Mouse (Mus musculus): ENCODE results near the gene Pde6b. TPM values are rescaled to one million over a fixed set of nuclear protein-coding genes. Genes with fewer than 3 reads are reported as not detected.

Pde6b gene
- total RNA-seq, 2 experiments from 2014 or later, result 0.25 TPM; not detected in 1

DNA sequence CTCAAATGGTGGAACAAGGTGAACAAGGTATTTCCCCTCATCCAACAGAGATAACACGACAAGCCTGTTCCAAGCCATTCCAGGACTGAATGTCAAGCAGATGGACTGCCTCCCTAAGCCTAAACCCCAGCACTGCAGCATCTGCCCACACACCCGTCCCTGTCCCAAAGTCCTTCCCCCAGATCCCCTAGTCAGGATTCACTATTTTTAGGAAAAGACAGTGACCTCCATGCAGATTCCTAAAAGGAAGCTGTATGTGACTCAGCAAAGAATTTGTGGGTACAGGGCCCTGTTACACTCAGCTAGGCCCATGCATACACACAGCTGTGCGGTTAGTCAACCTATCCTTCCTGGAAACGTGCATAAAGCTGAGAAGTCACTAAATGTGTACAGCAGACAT lies 1.7 kb upstream of the Pde6b start:
- DNase-seq (ENCODE audit: low spot score in 2 of 2), result no peak

DNA sequence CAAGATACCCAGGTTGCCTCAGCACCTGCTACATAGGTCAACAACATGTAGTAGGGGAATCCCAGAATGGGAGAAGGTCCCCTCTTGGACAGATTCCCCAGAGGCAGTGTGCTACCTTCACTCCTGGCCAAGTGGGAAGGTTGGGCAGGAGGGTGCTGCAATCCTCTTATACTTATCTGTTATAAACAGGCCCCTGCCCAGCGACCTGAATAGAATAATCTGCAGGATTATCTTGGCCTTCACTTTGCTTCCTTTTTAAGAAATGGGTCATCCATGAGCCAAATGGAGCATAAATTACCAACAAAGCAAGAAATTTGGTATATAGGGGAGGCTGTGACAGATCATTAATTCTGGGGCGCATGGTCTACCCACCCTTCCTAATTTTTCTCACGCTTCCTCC lies 1.6 kb downstream of the Pde6b start:
- DNase-seq (ENCODE audit: low spot score in 2 of 2), result no peak

DNA sequence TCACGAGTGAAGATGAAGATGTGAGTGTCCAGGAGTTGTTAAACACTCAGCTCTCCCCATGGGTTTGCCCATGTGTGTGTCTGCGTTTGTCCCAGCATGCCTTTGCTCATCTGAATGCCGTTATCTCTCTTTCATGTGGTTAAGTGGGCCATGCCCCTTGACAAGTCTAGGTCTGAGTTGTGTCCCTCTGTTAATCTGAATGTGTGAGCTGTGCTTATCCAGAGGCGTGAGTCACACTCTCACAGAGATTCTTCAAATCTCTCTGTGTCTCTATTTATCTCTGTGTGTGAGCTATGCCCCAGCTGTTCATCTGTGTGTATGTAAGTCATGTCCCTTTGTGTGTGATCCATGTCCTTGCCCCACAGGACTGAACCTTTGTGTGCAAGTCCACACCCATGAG lies 15.3 kb downstream of the Pde6b start:
- no peak for DNase-seq (ENCODE audit: low spot score in 2 of 2)

DNA sequence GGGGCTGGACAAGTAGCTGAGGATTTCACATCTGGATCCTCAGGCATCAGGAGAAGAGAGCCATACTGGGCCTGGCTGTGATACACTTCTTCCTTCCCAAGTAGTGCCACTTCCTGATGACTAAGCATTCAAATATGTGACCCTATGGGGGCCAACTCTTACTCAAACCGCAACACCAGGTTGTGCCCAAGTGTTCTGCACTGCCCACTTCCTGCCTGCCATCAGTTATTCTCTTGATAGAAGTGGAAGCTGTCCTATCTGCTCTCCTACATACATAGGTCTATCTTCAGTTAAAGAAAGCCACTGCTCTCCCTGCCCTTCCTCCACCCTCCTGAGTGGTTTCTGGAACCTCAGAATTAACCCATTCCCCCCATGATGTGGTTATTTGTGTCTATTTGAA lies 17.3 kb downstream of the Pde6b start:
- DNase-seq (ENCODE audit: low spot score in 2 of 2), result no peak

DNA sequence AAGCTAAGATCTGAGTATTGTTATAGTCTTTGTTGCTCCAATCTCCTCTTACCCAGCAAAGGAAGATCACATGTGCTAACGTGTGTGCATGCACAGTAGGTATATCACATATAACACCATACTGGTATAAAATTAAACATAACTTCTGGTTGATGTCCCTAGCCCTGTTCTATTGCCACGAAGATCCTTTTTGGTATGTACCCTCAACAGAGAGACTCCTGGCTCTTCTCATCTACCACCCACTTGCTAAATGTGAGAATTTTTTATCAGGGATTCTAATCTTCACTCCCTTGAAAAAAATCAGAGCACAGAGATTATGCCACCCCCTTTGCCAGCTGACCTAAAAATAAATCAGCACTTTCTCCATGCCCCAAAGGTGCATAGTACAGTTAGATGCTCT lies 18.8 kb downstream of the Pde6b start:
- DNase-seq (ENCODE audit: low spot score in 2 of 2), result no peak

DNA sequence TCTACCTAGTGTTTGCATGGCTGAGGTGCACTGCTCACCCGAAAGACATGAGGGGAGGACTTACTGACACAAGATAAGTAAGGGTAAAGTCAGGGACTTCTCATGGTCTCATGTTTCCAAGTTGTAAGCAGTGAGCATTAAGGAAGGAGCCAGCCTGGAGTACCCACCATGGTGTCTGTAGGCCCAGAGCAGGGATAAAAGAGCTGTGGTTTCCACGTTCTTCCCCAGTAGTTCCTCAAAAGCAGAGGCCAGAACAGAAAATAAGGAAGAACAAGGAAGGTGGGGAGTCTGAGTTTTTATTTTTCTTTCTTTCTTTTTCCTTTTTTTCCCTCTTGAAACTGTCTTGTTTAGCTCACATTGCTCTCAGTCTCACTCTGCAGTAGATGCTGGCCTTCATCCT lies 26.5 kb downstream of the Pde6b start:
- DNase-seq (ENCODE audit: low spot score in 2 of 2), result no peak

DNA sequence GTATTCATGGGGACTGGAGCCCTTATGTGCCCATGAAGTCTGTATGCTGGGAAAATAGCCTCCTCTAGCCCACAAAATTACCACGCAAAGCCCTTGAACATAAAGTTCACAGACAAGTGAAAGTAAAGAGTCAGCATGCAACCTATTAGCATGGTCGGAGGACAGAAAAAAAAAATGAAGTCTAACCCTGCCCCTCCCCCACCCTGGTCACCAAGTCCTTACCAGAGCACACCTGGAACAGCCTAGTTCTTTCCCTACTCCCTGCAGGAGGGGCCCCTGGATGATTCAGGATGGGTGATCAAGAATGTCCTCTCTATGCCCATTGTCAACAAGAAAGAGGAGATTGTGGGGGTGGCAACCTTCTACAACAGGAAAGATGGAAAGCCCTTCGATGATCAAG lies 34.5 kb downstream of the Pde6b start:
- no peak for DNase-seq (ENCODE audit: low spot score in 2 of 2)

DNA sequence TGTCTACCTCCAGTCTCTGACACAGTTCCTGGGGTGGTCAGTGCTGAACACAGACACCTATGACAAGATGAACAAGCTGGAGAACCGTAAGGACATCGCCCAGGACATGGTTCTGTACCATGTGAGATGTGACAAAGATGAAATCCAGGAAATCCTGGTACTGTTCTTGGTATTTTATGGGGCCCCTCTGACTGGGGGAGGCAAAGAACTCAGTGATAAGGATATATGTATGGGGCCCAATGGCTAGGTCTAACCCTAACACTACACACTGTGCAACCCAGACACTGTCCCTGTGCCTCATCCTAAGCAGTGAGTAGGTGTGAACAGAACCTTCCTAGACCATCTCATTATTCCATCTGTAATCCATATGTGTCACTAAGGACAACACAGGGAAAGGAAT lies 35.2 kb downstream of the Pde6b start:
- DNase-seq (ENCODE audit: low spot score in 2 of 2), result no peak

DNA sequence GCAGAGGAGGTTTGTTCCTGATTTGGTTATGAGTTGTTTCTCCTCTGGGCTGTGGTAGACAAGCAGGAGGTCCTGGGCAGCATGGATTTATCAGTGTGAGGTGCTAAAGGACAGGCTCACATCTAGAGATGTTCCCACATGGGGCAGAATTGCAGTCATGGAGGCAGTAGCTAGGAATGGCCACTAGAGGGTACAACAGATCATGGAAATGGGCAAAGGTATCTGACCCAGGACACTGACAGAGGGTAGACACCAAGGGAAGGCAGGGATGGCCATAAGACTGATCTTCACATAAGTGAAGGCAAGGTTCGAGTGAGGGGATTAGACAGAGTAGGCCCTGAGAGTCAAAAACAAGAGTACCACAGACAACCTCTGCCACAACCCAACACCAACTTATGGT lies 39.0 kb downstream of the Pde6b start:
- peak; percentile 51 to 64 for DNase-seq (ENCODE audit: low spot score in 2 of 2)

DNA sequence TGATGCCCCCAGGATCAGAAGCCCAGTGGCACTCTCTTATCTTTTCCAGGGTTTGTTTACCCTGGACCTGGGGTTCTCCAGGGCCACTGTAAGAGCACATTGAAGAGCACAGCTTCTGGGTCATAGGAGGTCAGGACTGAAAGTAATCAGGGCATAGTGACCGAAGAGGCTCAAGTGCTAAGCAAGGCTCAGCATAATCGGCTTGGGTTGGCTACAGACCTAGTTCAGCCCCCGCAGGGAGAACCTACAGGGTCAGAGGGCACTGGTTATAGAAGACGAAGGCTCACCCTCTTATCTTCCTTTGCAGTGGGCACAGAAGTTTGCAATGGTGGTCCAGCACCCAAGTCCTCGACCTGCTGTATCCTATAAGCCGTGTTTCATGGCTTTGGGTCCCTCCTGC lies 43.0 kb downstream of the Pde6b start:
- DNase-seq (ENCODE audit: low spot score in 2 of 2), result no peak

DNA sequence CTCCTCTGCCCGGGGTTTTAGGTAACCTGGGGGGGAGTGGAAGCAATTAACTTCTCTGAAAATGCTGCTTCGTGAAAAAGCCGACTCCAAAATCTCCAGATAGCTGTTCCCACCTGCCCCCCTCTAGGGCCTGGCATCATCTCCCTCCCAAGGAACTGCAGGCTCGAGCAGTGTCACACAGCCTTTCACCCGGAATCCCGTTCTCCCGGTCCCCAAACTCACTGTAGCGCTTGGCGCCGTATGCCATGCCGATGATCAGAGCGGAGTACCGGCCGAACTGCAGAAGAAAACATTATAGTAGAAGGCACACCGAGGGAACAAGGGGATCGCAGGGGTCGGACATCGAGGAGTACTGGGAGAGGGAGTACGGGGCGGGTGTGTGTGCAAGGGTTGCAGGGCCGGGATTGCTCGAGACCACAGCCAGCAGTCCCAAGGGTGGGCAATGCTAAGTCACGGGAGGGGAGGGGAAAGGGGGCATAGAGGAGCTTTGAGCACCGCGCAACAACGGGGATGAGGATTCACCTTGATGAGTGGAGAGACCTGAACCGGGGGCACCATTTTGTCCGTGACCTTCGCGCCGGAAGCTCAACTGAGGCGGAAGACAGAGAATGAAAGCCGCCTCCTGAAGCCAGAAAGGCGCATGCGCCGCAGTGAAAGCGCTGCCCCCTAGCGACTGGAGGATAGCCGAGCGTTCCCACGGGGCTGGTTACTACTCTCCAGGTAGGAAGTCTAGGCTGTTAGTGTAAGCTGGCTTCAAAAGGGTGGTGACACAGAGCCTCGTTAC lies 45.8 kb downstream of the Pde6b start, which contains the start of gene Atp5k:
TSS of gene Atp5k (minus strand) at position 645 of the 784 bp plus-strand sequence.
- peak; percentile 94 to 96 for DNase-seq (ENCODE audit: low spot score in 2 of 2)

DNA sequence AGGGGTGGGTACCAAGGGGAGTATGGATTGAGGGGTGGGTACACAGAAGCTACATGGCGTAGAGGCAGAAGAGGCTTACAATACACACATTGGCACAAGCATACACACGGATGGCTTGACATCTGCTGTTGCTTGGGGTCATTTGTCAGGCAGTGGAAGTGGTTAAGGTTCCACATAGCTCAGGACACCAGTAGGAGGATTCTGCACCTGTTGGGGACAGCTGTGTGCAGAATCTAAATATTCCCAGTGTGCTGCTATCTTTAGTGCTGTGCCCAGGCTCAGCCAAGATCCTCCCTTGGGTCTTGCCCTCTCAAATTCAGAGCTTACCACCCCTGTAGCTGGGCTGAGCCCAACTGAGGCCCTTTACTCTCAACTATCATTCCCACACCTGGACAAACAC lies 47.9 kb downstream of the Pde6b start:
- DNase-seq (ENCODE audit: low spot score in 2 of 2), result no peak

DNA sequence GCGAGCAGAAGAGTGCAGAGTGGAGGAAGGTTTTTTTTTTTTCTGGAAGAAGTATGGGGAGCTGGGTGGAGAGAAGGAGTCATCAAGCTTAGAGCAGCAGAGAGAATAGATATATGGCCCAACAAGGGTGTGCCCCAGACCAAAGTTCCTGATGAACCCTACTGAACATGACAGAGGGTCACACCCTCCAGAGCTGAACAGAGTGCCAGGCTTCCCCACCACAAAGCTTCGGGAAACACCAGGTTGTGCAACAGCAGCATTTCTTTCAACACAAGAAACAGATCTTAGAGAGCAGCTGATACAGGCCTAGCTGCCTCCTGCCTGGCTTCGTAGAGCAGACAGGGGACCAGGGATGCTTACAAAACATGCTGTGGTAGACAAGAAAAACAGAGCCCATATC lies 58.8 kb downstream of the Pde6b start:
- no peak for DNase-seq (ENCODE audit: low spot score in 2 of 2)

DNA sequence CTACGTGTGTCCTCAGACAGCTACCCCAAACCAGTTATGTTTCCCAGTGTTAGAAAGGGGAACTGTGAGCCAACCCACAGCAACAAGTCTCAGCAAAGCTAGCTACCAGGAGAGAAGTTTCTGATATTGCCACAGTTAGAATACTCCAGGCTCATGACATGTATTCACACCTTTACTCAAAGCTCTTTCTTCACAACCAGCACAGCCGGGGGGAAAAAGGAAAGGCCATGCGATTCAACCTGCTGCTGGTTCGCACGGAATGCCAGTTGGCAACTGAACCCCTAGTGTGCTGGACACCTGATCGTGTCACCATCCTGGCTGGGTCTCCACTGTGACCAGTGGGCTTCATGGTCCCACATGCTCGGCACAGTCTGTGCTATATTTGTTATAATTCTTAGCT lies 59.7 kb downstream of the Pde6b start:
- DNase-seq (ENCODE audit: low spot score in 2 of 2), result no peak

DNA sequence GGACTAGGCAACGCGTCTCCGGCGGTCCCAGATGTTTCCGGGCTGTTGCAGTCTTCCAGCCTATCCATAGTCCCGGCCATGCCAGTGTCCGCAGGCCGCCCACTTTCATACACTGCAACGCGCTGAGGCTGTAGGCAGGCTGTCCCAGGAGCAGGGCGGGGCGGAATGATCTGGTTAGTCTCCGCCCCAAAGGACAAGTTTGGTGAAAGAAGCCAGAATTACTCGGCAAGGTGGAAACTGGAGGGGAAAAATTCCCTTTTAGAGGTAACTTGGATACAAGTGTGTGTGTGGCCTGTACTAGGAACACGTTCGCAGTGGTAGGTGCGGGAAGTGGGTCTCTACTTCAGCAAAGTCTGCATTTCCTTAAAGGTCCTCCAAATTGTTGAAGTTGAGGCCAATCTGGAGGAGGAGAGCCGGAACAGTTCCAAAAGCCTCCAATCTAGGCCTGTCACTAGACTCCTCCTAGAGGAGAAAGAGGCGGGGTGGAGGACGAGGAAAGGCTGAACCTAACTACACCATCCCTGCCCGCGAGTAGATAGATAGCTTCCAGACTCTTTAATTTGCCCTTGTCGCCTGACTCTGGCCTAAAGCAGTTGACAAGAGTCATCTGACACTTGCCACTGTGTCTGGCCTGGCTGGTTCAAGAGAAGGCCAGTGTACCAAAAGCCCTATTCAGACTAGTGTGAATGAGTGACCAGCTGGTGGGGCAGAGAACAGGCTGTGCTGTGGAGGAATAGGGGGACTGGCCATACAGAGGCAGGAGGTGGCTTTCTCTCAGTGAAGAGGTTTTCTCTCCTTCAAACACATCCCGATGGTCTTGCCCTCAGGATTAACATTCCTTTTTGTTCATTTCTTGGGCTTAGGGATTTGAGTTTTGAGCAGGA lies 60.8 kb downstream of the Pde6b start, which contains the start of gene Mfsd7a:
TSS of gene Mfsd7a (minus strand) at position 107 of the 884 bp plus-strand sequence.
- DNase-seq (ENCODE audit: low spot score in 2 of 2), result peak in 1 of 2 experiments; percentile 14

DNA sequence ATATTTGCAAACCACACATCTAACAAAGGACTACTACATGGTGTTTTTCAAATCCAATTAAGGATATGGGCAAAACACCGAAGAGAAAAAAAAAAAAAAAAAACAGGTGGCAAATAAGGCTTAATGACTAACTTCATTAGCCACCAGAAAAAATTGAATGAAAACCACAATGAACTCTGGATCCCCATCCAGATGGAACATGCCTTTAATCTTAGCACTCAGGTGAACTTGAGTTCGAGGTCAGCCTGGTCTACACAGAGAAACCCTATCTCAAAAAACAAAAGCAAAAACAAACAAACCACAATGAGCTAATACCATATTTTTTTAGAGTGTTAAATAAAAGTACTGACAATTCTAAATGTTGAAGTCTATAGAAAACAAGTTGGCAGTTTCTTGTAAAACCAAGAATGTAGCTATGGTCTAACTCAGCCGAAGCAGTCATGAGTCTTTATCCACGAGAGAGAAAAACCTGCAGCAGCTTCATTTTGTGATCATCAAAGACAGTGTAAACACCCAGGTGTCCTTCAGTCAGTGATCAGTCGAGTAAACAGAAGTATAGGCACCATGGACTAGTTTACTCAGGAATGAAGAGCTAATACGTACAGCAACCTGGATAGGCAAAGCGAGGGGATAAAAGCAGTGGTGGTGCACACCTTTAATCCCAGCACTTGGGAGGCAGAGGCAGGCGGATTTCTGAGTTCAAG lies 62.8 kb downstream of the Pde6b start:
- no peak for DNase-seq (ENCODE audit: low spot score in 2 of 2)

DNA sequence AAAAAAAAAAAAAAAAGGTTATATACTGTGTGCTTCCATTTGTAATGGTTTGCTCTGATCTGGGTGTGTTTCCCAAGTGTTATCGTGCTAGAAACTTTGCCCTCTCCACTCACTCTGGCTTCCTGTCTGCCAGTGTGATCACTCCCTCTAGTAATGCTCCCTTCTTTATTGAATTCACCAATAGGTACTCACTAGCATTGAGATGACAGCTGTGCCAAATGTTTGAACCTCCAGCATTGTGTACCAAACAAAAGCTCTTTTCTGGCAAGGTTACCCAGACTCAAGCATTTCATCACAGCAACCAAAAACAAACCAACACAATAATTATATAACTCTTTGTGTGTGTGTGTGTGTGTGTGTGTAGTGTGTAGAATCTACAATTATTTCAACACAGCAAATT lies 63.4 kb downstream of the Pde6b start:
- no peak for DNase-seq (ENCODE audit: low spot score in 2 of 2)

DNA sequence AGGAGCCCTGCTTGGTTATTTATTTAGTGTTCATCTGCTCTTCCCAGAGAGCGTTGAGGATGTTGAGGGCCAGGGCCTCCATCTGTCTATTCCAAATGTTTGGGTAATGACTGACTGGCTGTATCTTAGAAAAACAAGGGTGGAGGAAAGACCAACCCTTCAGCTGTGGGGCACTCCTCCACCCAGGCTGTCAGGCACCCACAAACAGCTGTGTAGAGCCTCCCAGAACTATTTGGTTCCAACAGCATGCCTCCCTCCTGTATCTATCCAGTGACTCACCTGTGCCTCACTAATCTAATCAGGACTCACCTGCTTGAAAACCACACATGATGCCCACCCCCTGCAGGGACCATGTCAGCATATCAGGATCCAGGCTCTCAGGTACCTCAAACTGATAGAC lies 64.2 kb downstream of the Pde6b start:
- DNase-seq (ENCODE audit: low spot score in 2 of 2), result no peak

DNA sequence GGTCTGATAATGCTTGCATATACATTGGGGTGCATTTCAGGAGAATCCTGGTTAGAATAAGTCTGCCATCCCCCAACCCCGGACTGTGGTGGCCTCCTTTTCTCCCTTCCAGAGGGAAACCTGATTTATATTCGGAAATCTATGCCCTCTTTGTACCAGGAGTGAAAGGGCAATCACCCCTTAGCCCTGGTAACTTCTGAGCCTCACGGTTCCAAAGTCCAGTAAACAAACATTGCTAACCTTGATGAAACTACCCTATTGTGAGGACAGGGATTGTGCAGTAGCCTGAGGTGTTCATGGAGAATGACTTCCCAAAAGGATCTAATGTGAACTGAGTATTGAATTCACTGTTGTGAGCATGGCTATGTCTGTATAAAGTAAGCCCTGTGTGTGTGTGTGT lies 65.9 kb downstream of the Pde6b start:
- DNase-seq (ENCODE audit: low spot score in 2 of 2), result no peak

DNA sequence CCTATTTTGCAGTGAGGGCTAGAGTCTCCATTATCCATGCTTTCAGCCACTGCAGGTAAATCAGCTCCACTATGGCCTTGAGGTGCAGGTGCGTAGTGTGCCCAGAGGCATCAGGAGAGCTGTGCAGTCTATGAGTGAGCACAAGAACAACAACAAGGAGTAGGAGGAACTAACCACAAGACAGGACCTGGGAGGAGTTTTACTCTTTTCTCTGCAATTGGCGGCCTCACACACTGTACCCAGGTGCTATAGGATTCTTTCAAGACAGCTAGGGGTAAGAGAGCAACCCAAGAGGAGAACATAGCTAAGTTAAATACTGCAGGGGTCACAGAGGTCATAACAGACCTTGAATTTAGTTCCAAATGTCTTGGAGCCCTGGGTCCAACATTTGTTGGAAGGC lies 70.5 kb downstream of the Pde6b start:
- DNase-seq (ENCODE audit: low spot score in 2 of 2), result no peak

DNA sequence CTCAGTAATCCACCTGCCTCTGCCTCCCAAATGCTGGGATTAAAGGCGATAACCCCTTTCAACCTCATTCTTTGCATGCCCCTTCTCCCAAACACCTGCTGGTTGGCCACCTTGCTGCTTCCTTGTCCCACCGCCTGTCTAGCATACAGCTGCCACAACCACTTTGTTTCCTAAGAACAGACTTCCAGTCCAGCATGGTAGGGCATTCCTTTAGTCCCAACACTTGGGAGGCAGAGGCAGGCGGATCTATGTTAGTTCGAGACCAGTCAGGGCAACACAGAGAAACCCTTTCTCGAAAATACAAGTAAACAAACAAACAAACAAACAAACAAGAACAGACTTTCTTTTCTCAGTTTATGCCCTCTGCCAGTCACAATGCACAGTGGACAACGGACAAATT lies 72.3 kb downstream of the Pde6b start:
- no peak for DNase-seq (ENCODE audit: low spot score in 2 of 2)
